Mouse (Mus musculus) liver, postnatal 0 days (tissue): ENCODE data around the gene Ubash3b. TPM values are rescaled to one million over a fixed set of nuclear protein-coding genes. Genes with fewer than 3 reads are reported as not detected.
A peak's percentile ranks its signal among the peaks of the same experiment; 100 is the strongest.

Experiments used
- ATAC-seq: fragments of 200-750 bp; cut with Nextera tagmentation; 2 replicates; pipeline ENCODE4 v1.8.0; 2017; ENCODE audit warnings: mild to moderate bottlenecking, moderate library complexity
- DNase-seq: peaks from one replicate; pipeline ENCODE4 v3.0.0-alpha.2; 2016
- H3K27ac ChIP-seq: fragments of 300-500 bp; sonication (generic); 2 replicates; pipeline ENCODE4 v1.5.1; 2014; ENCODE audit warnings: antibody characterized with exemption, moderate library complexity, mild to moderate bottlenecking, low read depth
- H3K27me3 ChIP-seq: fragments of 300-500 bp; sonication (generic); 2 replicates; pipeline ENCODE4 v1.6.1; 2014; ENCODE audit warnings: low read length, control low read depth, mixed read lengths; ENCODE audit not compliant: insufficient read depth
- H3K36me3 ChIP-seq: fragments of 300-500 bp; sonication (generic); replicated peaks from 2 replicates; pipeline ENCODE4 v1.6.1; 2014; ENCODE audit warnings: mild to moderate bottlenecking, control low read depth, low read length, moderate library complexity, mixed read lengths; ENCODE audit not compliant: insufficient read depth
- H3K4me1 ChIP-seq: fragments of 300-500 bp; sonication (generic); 2 replicates; pipeline ENCODE4 v1.6.1; 2014; ENCODE audit warnings: antibody characterized with exemption, mild to moderate bottlenecking, control low read depth; ENCODE audit not compliant: insufficient read depth
- H3K4me2 ChIP-seq: fragments of 300-500 bp; sonication (generic); 2 replicates; pipeline ENCODE4 v1.6.1; 2014; ENCODE audit warnings: low read depth, mild to moderate bottlenecking, low read length, moderate library complexity, mixed read lengths
- H3K4me3 ChIP-seq: fragments of 300-500 bp; sonication (generic); 2 replicates; pipeline ENCODE4 v1.5.1; 2014; ENCODE audit warnings: low read depth, low read length
- H3K9ac ChIP-seq: fragments of 300-500 bp; sonication (generic); replicated peaks from 2 replicates; pipeline ENCODE4 v1.6.1; 2014; ENCODE audit warnings: mild to moderate bottlenecking, moderate library complexity
- H3K9me3 ChIP-seq: fragments of 300-500 bp; sonication (generic); 2 replicates; pipeline ENCODE4 v1.6.1; 2016; ENCODE audit warnings: mild to moderate bottlenecking, control low read depth, low read length, mixed read lengths
- CTCF ChIP-seq: sonication (generic); IDR thresholded peaks from 2 replicates; pipeline ENCODE4 v1.5.1; 2016; ENCODE audit warnings: antibody characterized with exemption, low read depth
- EP300 ChIP-seq: IDR thresholded peaks from 2 replicates; pipeline ENCODE4 v1.6.1; 2016; ENCODE audit warnings: antibody characterized with exemption, low read depth, mild to moderate bottlenecking
- WGBS: fragments of 180-500 bp; shearing (Covaris S2); extraction: QIAGEN DNeasy Blood & Tissue Kit; methylation state at CpG from one replicate; pipeline ENCODE4 v1.1.7; 2014; ENCODE audit not compliant: insufficient replicate concordance; 5-methylcytosine and 5-hydroxymethylcytosine counted together
- polyA plus RNA-seq: library from polyadenylated mRNA; unstranded; fragments of >200 nt; fragmentation: Nextera tagmentation; extraction: Ambion mirVana; gene quantifications from 2 replicates; pipeline ENCODE4 v1.2.1, GENCODE M21; 2015

Ubash3b gene
- polyA plus RNA-seq, 1 experiment from 2014 or later, result 6.6 TPM

DNA sequence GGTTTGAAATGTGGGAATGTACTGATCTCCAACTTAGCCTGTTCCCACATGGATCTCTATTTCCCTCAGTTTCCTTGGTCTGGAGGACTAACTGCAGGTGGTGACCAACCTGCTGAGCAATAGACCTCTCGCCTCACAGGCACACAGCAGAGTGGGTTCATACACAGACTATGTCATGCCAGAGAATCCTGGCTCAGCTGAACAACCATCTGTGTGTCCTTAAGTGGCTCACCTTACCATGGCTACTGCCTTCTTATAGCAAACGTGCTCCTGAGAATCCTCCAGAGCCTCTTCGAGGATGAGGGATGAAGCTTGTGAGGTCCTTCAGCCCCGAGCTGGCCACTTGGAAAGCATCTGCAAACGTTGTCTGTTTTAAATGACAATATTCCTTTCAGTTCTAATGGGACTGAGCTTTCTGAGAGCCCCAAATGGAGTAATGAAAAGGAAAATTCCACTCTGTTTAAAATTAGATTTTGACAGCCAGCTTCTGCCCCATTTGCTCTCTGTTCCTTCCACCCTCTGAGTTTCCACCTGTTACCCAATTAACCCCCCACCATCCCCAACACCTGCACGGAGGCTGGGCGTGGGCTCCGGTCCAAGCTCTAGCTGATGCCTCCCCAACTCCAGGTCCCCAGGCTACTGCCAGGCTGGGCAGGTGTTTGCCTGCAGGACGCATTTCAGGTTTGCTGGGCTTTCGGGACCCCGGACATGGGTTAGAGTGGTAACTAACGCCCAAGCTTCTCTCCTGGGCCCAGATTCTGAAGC is 37.2 kb upstream of the Ubash3b start:
- H3K9me3 ChIP-seq, result no peaks in the 10 kb centered on the region
- WGBS, result 73% methylated on average over 12 of the region's 12 CpGs
- DNase-seq (no peak), ATAC-seq (no peak)
- no peak overlapping the region for H3K4me3 ChIP-seq
- H3K36me3 ChIP-seq, result no peaks in the 10 kb centered on the region
- TF ChIP-seq CTCF, result no peak
- no peak for TF ChIP-seq EP300
- no peaks in the 10 kb centered on the region for H3K27me3 ChIP-seq
- no peaks in the 10 kb centered on the region for H3K4me1 ChIP-seq
- no peak overlapping the region for H3K9ac ChIP-seq
- H3K27ac ChIP-seq, result no peak overlapping the region
- H3K4me2 ChIP-seq, result no peak overlapping the region

DNA sequence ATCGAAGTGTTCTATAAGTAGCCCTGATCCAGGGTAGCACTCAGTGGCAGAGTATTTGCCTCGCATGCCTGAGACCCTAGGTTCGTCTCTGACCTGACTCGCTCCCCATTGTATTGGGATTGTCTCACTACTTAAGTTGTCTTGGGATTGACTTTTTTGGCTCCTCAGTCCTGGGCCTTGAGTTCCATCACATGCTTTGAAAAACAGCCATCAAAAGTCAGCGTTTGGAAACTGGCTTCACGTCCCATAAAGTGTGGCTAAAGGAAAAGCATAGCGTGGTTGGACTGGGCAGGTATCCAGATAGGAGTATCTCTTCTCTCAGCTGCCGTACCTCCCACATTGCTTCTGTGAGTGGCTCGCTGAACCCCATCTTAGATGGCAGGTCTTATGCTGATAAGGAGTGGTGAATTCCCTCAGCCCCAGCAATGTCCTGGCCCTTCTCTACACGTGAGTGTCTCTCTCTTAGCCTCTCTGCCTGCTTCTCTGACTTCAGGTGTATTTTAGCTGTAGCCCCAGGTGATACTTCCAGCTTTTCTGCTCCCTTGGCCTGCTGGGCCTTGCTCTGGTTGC is 34.3 kb upstream of the Ubash3b start:
- Histone ChIP-seq H3K9me3 (no peaks in the 10 kb centered on the region), H3K4me1 (no peaks in the 10 kb centered on the region), H3K9ac (no peak overlapping the region), H3K4me2 (no peak overlapping the region), H3K36me3 (no peaks in the 10 kb centered on the region), H3K4me3 (no peak overlapping the region), H3K27me3 (no peaks in the 10 kb centered on the region), H3K27ac (no peak overlapping the region)
- DNase-seq (no peak), ATAC-seq (peak; percentile 67)
- no peak for TF ChIP-seq EP300
- no peak for TF ChIP-seq CTCF
- 73% methylated on average over 10 of the region's 10 CpGs for WGBS

DNA sequence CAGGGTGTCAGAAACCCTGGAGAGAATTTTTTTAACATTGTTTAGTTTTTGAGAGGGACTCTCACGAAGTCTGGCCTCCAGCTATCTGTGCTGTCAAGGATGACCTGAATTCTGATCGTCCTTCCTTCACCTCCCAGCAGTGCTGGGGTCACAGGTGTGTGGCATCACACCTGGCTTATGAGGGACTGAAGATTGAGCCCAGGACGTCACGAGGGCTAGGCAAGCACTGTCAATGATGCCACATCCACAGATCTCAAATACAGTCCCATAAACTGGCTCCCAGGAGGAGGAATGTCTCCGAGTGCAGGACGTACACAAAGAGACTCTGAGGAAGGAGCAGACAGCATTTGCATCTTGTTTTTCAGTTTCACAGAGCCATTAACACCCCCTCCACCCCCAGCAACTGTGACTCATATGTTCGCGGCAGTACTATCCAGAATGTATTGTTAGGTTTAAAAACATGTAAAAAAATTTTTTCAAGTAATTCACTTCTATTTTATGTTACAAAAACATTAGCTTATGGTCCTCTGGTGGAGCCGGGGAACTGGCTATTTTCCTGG is 30.2 kb upstream of the Ubash3b start:
- Histone ChIP-seq H3K27me3 (no peaks in the 10 kb centered on the region), H3K9me3 (no peaks in the 10 kb centered on the region), H3K9ac (no peak overlapping the region), H3K36me3 (no peaks in the 10 kb centered on the region), H3K4me1 (no peaks in the 10 kb centered on the region), H3K4me3 (no peak overlapping the region), H3K27ac (no peak overlapping the region), H3K4me2 (no peak overlapping the region)
- DNase-seq, result no peak
- no peak for TF ChIP-seq CTCF
- TF ChIP-seq EP300, result no peak
- ATAC-seq, result no peak
- 66% methylated on average over 9 of the region's 9 CpGs for WGBS

DNA sequence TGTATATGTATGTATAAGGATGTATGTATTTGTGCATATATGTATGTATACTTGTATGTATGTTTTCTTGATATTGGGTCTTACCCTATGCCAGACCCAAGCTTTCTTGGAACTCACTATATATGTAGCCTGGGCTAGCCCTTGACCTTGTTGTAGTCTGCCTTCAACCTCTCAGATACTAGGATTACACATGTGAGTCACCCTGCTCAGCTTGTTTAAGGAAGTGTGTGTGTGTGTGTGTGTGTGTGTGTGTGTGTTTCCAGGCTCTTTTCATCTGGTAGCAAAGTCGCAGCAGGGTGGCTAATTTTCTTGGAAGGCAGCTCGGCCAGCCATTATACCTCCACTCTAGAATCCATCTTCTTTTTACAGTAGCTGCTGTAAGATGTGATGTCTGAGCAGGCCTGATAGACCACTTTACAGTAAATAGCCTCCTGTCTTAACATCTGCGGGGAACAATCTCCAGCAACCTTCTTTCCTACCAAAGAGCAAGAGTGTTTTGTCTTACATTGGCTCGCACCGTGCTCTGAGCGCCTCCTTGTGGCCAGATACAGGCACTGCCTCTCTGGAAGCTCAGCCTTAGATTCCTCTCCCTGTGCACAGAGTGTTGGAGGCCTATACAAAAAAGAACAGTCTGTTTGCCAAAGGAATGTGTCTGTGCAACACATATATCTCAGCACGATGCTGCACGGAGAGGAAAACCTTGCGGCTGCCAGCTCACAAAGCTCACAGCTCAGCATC is 29.4 kb upstream of the Ubash3b start:
- Histone ChIP-seq H3K27ac (no peak overlapping the region), H3K9ac (no peak overlapping the region), H3K4me1 (no peaks in the 10 kb centered on the region), H3K36me3 (no peaks in the 10 kb centered on the region), H3K27me3 (no peaks in the 10 kb centered on the region), H3K9me3 (no peaks in the 10 kb centered on the region), H3K4me2 (no peak overlapping the region), H3K4me3 (no peak overlapping the region)
- peak; percentile 99 for TF ChIP-seq CTCF
- no peak for TF ChIP-seq EP300
- WGBS, result 24% methylated on average over 9 of the region's 9 CpGs
- ATAC-seq (peak; percentile 56; the same call in 1 of the 2 replicates), DNase-seq (peak; percentile 78)

- TF ChIP-seq CTCF (no peak), EP300 (no peak)
- ATAC-seq (no peak), DNase-seq (no peak)
- WGBS, result 81% methylated on average over 4 of the region's 4 CpGs
- H3K4me1 ChIP-seq, result peaks cover 4% of the 10 kb centered on the region; the same call in 1 of the 2 replicates
- no peak overlapping the region for H3K4me2 ChIP-seq
- no peak overlapping the region for H3K4me3 ChIP-seq
- H3K36me3 ChIP-seq, result no peaks in the 10 kb centered on the region
- no peaks in the 10 kb centered on the region for H3K9me3 ChIP-seq
- H3K9ac ChIP-seq, result no peak overlapping the region
- H3K27me3 ChIP-seq, result no peaks in the 10 kb centered on the region
- H3K27ac ChIP-seq, result no peak overlapping the region
Measured at GRCm38 (mm10) chr9:41187939-41188338, 26.4 kb upstream of the Ubash3b start.

- H3K9me3 ChIP-seq, result no peaks in the 10 kb centered on the region
- H3K9ac ChIP-seq, result no peak overlapping the region
- 84% methylated on average over 9 of the region's 9 CpGs for WGBS
- no peak overlapping the region for H3K27ac ChIP-seq
- no peak overlapping the region for H3K4me2 ChIP-seq
- TF ChIP-seq EP300, result no peak
- TF ChIP-seq CTCF, result no peak
- no peaks in the 10 kb centered on the region for H3K27me3 ChIP-seq
- H3K4me3 ChIP-seq, result no peak overlapping the region
- H3K4me1 ChIP-seq, result peaks cover 4% of the 10 kb centered on the region; the same call in 1 of the 2 replicates
- ATAC-seq, result no peak
- DNase-seq, result no peak
- no peaks in the 10 kb centered on the region for H3K36me3 ChIP-seq
Measured at GRCm38 (mm10) chr9:41187498-41187897, 26.0 kb upstream of the Ubash3b start.
